Mouse (Mus musculus) MEL (cell line): ENCODE results near the gene Abcb9. TPM values are rescaled to one million over a fixed set of nuclear protein-coding genes. Genes with fewer than 3 reads are reported as not detected.

Experiments
- DNase-seq: peaks from one replicate; pipeline ENCODE4 v3.0.0; 2011; ENCODE audit warnings: low read depth, low spot score
- H3K27ac ChIP-seq: 2 replicates; pipeline ENCODE4 v1.5.1; 2012; ENCODE audit warnings: low read depth, mild to moderate bottlenecking, control low read depth, low read length, moderate library complexity; ENCODE audit not compliant: control insufficient read depth
- H3K27me3 ChIP-seq, 2 experiments: fragments of 150-350 bp in 1 of 2; sonication (generic) in 1 of 2; 2 replicates each; pipeline ENCODE4 v1.6.1; 2012; ENCODE audit warnings: low read length in 2 of 2, mild to moderate bottlenecking in 2 of 2, improper control_type of control experiment in 1 of 2, moderate library complexity in 1 of 2; ENCODE audit not compliant: insufficient read depth in 2 of 2, control insufficient read depth in 1 of 2
- H3K36me3 ChIP-seq, 2 experiments: 2 replicates each; pipeline ENCODE4 v1.6.1; 2012 to 2014; ENCODE audit warnings: low read length in 2 of 2, improper control_type of control experiment in 1 of 2, inconsistent platforms in 1 of 2, mild to moderate bottlenecking in 1 of 2; ENCODE audit not compliant: insufficient read depth in 2 of 2, control insufficient read depth in 1 of 2
- H3K4me1 ChIP-seq, 2 experiments: fragments of 150-350 bp in 1 of 2; sonication (generic) in 1 of 2; 2 replicates each; pipeline ENCODE4 v1.6.1; 2012; ENCODE audit warnings: low read length in 2 of 2, improper control_type of control experiment in 1 of 2, mild to moderate bottlenecking in 1 of 2; ENCODE audit not compliant: insufficient read depth in 2 of 2, control insufficient read depth in 1 of 2
- H3K4me3 ChIP-seq, 2 experiments: fragments of 150-350 bp in 1 of 2; sonication (generic) in 1 of 2; 2 replicates each; pipeline ENCODE4 v1.5.1; 2012; ENCODE audit warnings: low read depth in 2 of 2, low read length in 2 of 2, mild to moderate bottlenecking in 2 of 2, moderate library complexity in 2 of 2, control low read depth in 1 of 2, improper control_type of control experiment in 1 of 2; ENCODE audit not compliant: control insufficient read depth in 1 of 2, insufficient read depth in 1 of 2
- H3K79me2 ChIP-seq: 2 replicates; pipeline ENCODE4 v1.6.1; 2012; ENCODE audit warnings: mild to moderate bottlenecking, low read length, moderate library complexity; ENCODE audit not compliant: control insufficient read depth, poor library complexity, insufficient read depth
- H3K9ac ChIP-seq: 2 replicates; pipeline ENCODE4 v1.6.1; 2012; ENCODE audit warnings: low read depth, mild to moderate bottlenecking, control low read depth, low read length, moderate library complexity; ENCODE audit not compliant: control insufficient read depth, poor library complexity, severe bottlenecking
- H3K9me3 ChIP-seq: fragments of 150-350 bp; sonication (generic); replicated peaks from 2 replicates; pipeline ENCODE4 v1.6.1; 2012; ENCODE audit warnings: mild to moderate bottlenecking, low read length, improper control_type of control experiment, moderate library complexity; ENCODE audit not compliant: insufficient read depth
- BHLHE40 ChIP-seq: IDR thresholded peaks from 2 replicates; pipeline ENCODE4 v1.6.1; 2012; ENCODE audit warnings: low read depth, mild to moderate bottlenecking, inconsistent platforms, low read length, improper control_type of control experiment, borderline replicate concordance
- CHD2 ChIP-seq: IDR thresholded peaks from 2 replicates; pipeline ENCODE4 v1.6.1; 2011; ENCODE audit warnings: low read length, improper control_type of control experiment
- CTCF ChIP-seq, 3 experiments: IDR thresholded peaks in 2 of 3; conservative IDR thresholded peaks in 1 of 3; 2 replicates each; pipeline ENCODE4 v1.5.1; 2011 to 2012; ENCODE audit warnings: low read length in 3 of 3, low read depth in 2 of 3, mild to moderate bottlenecking in 2 of 3, improper control_type of control experiment in 1 of 3, inconsistent platforms in 1 of 3, mixed read lengths in 1 of 3, moderate library complexity in 1 of 3; ENCODE audit not compliant: control insufficient read depth in 1 of 3, insufficient read depth in 1 of 3, poor library complexity in 1 of 3, severe bottlenecking in 1 of 3
- ELF1 ChIP-seq: IDR thresholded peaks from 2 replicates; pipeline ENCODE4 v1.6.1; 2014; ENCODE audit warnings: low read depth, mild to moderate bottlenecking, inconsistent platforms, low read length, improper control_type of control experiment, moderate library complexity
- EP300 ChIP-seq, 2 experiments: IDR thresholded peaks; 2 replicates each; pipeline ENCODE4 v1.6.1; 2011; ENCODE audit warnings: improper control_type of control experiment in 2 of 2, low read length in 2 of 2, low read depth in 1 of 2, mild to moderate bottlenecking in 1 of 2
- ETS1 ChIP-seq: IDR thresholded peaks from 2 replicates; pipeline ENCODE4 v1.6.1; 2012; ENCODE audit warnings: low read depth, mild to moderate bottlenecking, inconsistent platforms, low read length, improper control_type of control experiment, moderate library complexity
- GABPA ChIP-seq: IDR thresholded peaks from 2 replicates; pipeline ENCODE4 v1.6.1; 2012; ENCODE audit warnings: low read depth, mild to moderate bottlenecking, inconsistent platforms, low read length, improper control_type of control experiment, moderate library complexity
- GATA1 ChIP-seq: IDR thresholded peaks from 2 replicates; pipeline ENCODE4 v1.6.1; 2011; ENCODE audit warnings: low read depth, low read length, improper control_type of control experiment
- JUND ChIP-seq: IDR thresholded peaks from 2 replicates; pipeline ENCODE4 v1.6.1; 2011; ENCODE audit warnings: low read depth, mild to moderate bottlenecking, improper control_type of control experiment, low read length
- MAX ChIP-seq: IDR thresholded peaks from 2 replicates; pipeline ENCODE4 v1.6.1; 2011; ENCODE audit warnings: low read length, improper control_type of control experiment
- MAZ ChIP-seq: IDR thresholded peaks from 2 replicates; pipeline ENCODE4 v1.6.1; 2012; ENCODE audit warnings: low read depth, mild to moderate bottlenecking, inconsistent platforms, low read length, improper control_type of control experiment
- MXI1 ChIP-seq: IDR thresholded peaks from 2 replicates; pipeline ENCODE4 v1.6.1; 2011; ENCODE audit warnings: mild to moderate bottlenecking, low read depth, low read length, improper control_type of control experiment
- MYB ChIP-seq: IDR thresholded peaks from 2 replicates; pipeline ENCODE4 v1.6.1; 2011; ENCODE audit warnings: mild to moderate bottlenecking, low read depth, low read length, improper control_type of control experiment
- MYC ChIP-seq: IDR thresholded peaks from 2 replicates; pipeline ENCODE4 v1.6.1; 2011; ENCODE audit warnings: low read depth, mild to moderate bottlenecking, low read length, improper control_type of control experiment, moderate library complexity
- NELFE ChIP-seq: IDR thresholded peaks from 2 replicates; pipeline ENCODE4 v1.6.1; 2011; ENCODE audit warnings: low read depth, low read length, improper control_type of control experiment
- NRF1 ChIP-seq: IDR thresholded peaks from 2 replicates; pipeline ENCODE4 v1.6.1; 2014; ENCODE audit warnings: low read depth, mild to moderate bottlenecking, inconsistent platforms, low read length, improper control_type of control experiment, moderate library complexity; ENCODE audit not compliant: poor library complexity, insufficient read depth, severe bottlenecking
- POLR2A ChIP-seq, 2 experiments: IDR thresholded peaks; 2 replicates each; pipeline ENCODE4 v1.6.1; 2011 to 2012; ENCODE audit warnings: low read length in 2 of 2, mild to moderate bottlenecking in 2 of 2, control low read depth in 1 of 2, improper control_type of control experiment in 1 of 2, low read depth in 1 of 2, moderate library complexity in 1 of 2; ENCODE audit not compliant: control insufficient read depth in 1 of 2, insufficient read depth in 1 of 2, poor library complexity in 1 of 2
- POLR2AphosphoS2 ChIP-seq: IDR thresholded peaks from 2 replicates; pipeline ENCODE4 v1.6.1; 2011; ENCODE audit warnings: low read length, improper control_type of control experiment
- POLR2AphosphoS5 ChIP-seq: IDR thresholded peaks from 2 replicates; pipeline ENCODE4 v1.6.1; 2012; ENCODE audit warnings: low read depth, borderline replicate concordance, mild to moderate bottlenecking, inconsistent platforms, low read length, moderate library complexity, mixed read lengths
- RAD21 ChIP-seq: IDR thresholded peaks from 2 replicates; pipeline ENCODE4 v1.6.1; 2011; ENCODE audit warnings: mild to moderate bottlenecking, low read depth, low read length, improper control_type of control experiment
- SIN3A ChIP-seq: IDR thresholded peaks from 2 replicates; pipeline ENCODE4 v1.6.1; 2012; ENCODE audit warnings: low read length, improper control_type of control experiment, inconsistent platforms
- UBTF ChIP-seq: IDR thresholded peaks from 2 replicates; pipeline ENCODE4 v1.6.1; 2012; ENCODE audit warnings: low read depth, mild to moderate bottlenecking, inconsistent platforms, low read length, improper control_type of control experiment, moderate library complexity, borderline replicate concordance; ENCODE audit not compliant: insufficient read depth
- USF1 ChIP-seq: IDR thresholded peaks from 2 replicates; pipeline ENCODE4 v1.6.1; 2014; ENCODE audit warnings: low read depth, mild to moderate bottlenecking, inconsistent platforms, low read length, improper control_type of control experiment, moderate library complexity
- USF2 ChIP-seq, 2 experiments: IDR thresholded peaks; 2 replicates each; pipeline ENCODE4 v1.6.1; 2011 to 2012; ENCODE audit warnings: improper control_type of control experiment in 2 of 2, low read length in 2 of 2, borderline replicate concordance in 1 of 2, inconsistent platforms in 1 of 2, low read depth in 1 of 2, mild to moderate bottlenecking in 1 of 2; ENCODE audit not compliant: insufficient read depth in 1 of 2
- ZC3H11A ChIP-seq: IDR thresholded peaks from 2 replicates; pipeline ENCODE4 v1.6.1; 2012; ENCODE audit warnings: low read depth, mild to moderate bottlenecking, inconsistent platforms, low read length, improper control_type of control experiment
- ZKSCAN1 ChIP-seq: IDR thresholded peaks from 2 replicates; pipeline ENCODE4 v1.6.1; 2012; ENCODE audit warnings: low read depth, mild to moderate bottlenecking, inconsistent platforms, low read length, improper control_type of control experiment, moderate library complexity
- ZNF384 ChIP-seq: IDR thresholded peaks from 2 replicates; pipeline ENCODE4 v1.6.1; 2012; ENCODE audit warnings: low read depth, mild to moderate bottlenecking, inconsistent platforms, low read length, improper control_type of control experiment
- polyA plus RNA-seq, 2 experiments: library from polyadenylated mRNA; stranded (reverse) in 1 of 2; unstranded in 1 of 2; fragments of >175 nt in 1 of 2; fragments of >200 nt in 1 of 2; gene quantifications; 2 replicates each; pipeline versions ENCODE4 v1.2.1 to v1.2.4; 2012; ENCODE audit warnings: low replicate concordance in 2 of 2, low read depth in 1 of 2; ENCODE audit not compliant: insufficient read length in 2 of 2, insufficient read depth in 1 of 2, missing spikeins in 1 of 2
- total RNA-seq: library from RNA; depleted of rRNA; stranded (reverse); fragments of 300-350 nt; gene quantifications from 2 replicates; pipeline ENCODE4 v1.2.3, GENCODE M21; 2012

Abcb9 gene
- total and polyA plus RNA-seq, 3 experiments: 2.4 to 8.1 TPM; not detected in 1

- no peaks in the 10 kb centered on the region for H3K27me3 ChIP-seq
- no peak overlapping the region for H3K9ac ChIP-seq
- peaks cover 87% of the 10 kb centered on the region for H3K79me2 ChIP-seq
- H3K9me3 ChIP-seq: no peaks in the 10 kb centered on the region
- no peak overlapping the region for H3K27ac ChIP-seq
- H3K36me3 ChIP-seq: peaks cover 2 to 76% of the 10 kb centered on the region in 2 experiments
- peaks cover 41 to 73% of the 10 kb centered on the region in 2 experiments for H3K4me1 ChIP-seq
- H3K4me3 ChIP-seq: no peak overlapping the region
- no peak for TF ChIP-seq UBTF
- TF ChIP-seq NELFE: no peak
- TF ChIP-seq ZC3H11A: no peak
- TF ChIP-seq GATA1: no peak
- no peak for TF ChIP-seq POLR2AphosphoS2
- no peak for TF ChIP-seq POLR2A (IDR thresholded peaks at IDR 0.05; ENCODE audit: control insufficient read depth in 1 of 2, insufficient read depth in 1 of 2, low read depth in 1 of 2, low read length in 2 of 2, poor library complexity in 1 of 2)
- TF ChIP-seq MXI1: no peak
- no peak for TF ChIP-seq CHD2
- TF ChIP-seq NRF1: no peak
- TF ChIP-seq MYB: no peak
- no peak for TF ChIP-seq USF1
- TF ChIP-seq ELF1: no peak
- TF ChIP-seq MAX: no peak
- TF ChIP-seq CTCF (IDR thresholded peaks at IDR 0.05 in 2 of 3, conservative IDR thresholded peaks at IDR 0.05 in 1 of 3; ENCODE audit: control insufficient read depth in 1 of 3, insufficient read depth in 1 of 3, low read depth in 2 of 3, low read length in 3 of 3, poor library complexity in 1 of 3, severe bottlenecking in 1 of 3): no peak
- TF ChIP-seq GABPA: no peak
- TF ChIP-seq ZKSCAN1: no peak
- no peak for TF ChIP-seq POLR2AphosphoS5
- no peak for DNase-seq
Observed at GRCm38 (mm10) chr5:124025146-124025545, 70.5 kb downstream of the Abcb9 start.

GRCm38 (mm10) chr5:124024677-124025076 is 70.9 kb downstream of the Abcb9 start:
- Histone ChIP-seq H3K4me3 (no peak overlapping the region), H3K9me3 (no peaks in the 10 kb centered on the region), H3K4me1 (peaks cover 42 to 75% of the 10 kb centered on the region in 2 experiments), H3K27me3 (no peaks in the 10 kb centered on the region), H3K27ac (no peak overlapping the region), H3K9ac (no peak overlapping the region), H3K79me2 (peaks cover 87% of the 10 kb centered on the region), H3K36me3 (peaks cover 0 to 76% of the 10 kb centered on the region in 2 experiments)
- no peak for DNase-seq
- no peak for TF ChIP-seq MYC
- no peak for TF ChIP-seq POLR2AphosphoS5
- TF ChIP-seq ELF1: no peak
- no peak for TF ChIP-seq BHLHE40
- TF ChIP-seq ZKSCAN1: no peak
- TF ChIP-seq USF2 (IDR thresholded peaks at IDR 0.05; ENCODE audit: borderline replicate concordance in 1 of 2, insufficient read depth in 1 of 2, low read depth in 1 of 2, low read length in 2 of 2): no peak
- no peak for TF ChIP-seq MXI1
- TF ChIP-seq MAZ: no peak
- TF ChIP-seq MYB: no peak
- TF ChIP-seq CTCF (IDR thresholded peaks at IDR 0.05 in 2 of 3, conservative IDR thresholded peaks at IDR 0.05 in 1 of 3; ENCODE audit: control insufficient read depth in 1 of 3, insufficient read depth in 1 of 3, low read depth in 2 of 3, low read length in 3 of 3, poor library complexity in 1 of 3, severe bottlenecking in 1 of 3): no peak
- no peak for TF ChIP-seq SIN3A
- no peak for TF ChIP-seq USF1
- no peak for TF ChIP-seq NRF1
- TF ChIP-seq EP300 (IDR thresholded peaks at IDR 0.05; ENCODE audit: low read depth in 1 of 2, low read length in 2 of 2): no peak
- TF ChIP-seq GABPA: no peak
- TF ChIP-seq ETS1: no peak
- TF ChIP-seq JUND: no peak
- no peak for TF ChIP-seq ZNF384
- no peak for TF ChIP-seq RAD21
- TF ChIP-seq UBTF: no peak
